Mouse (Mus musculus): ENCODE measurements around the gene Ccdc194.

DNA sequence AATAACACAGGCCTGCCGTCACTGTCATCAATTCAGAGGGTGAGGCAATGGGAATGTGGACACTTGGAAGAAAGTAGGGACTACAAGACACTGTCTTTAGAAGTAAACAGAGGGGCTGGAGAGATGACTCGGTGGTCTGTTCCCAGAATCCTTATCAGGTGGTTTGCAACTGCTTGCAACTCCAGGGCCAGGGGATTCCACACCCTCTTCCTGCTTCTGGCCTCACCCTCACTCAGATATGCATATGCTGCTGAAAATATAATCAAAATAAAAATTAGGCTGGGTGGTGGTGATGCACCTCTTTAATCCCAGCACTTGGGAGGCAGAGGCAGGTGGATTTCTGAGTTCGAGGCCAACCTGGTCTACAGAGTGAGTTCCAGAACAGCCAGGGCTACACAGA, 34.6 kb upstream of the Ccdc194 start:
- TF ChIP-seq POLR2A (IDR thresholded peaks at IDR 0.05; ENCODE audit: insufficient read length, low read depth) (no peak), MYOD1 (IDR thresholded peaks at IDR 0.05; ENCODE audit: control insufficient read depth in 1 of 3, insufficient read length in 2 of 3, low read depth in 2 of 3) (no peak), MAX (IDR thresholded peaks at IDR 0.05; ENCODE audit: low read depth) (no peak), TCF12 (IDR thresholded peaks at IDR 0.05; ENCODE audit: insufficient read depth, poor library complexity, severe bottlenecking) (no peak), MYOG (IDR thresholded peaks at IDR 0.05; ENCODE audit: control insufficient read depth in 1 of 3, insufficient read depth in 1 of 3, insufficient read length in 2 of 3, low read depth in 2 of 3) (no peak), E2F4 (IDR thresholded peaks at IDR 0.05; ENCODE audit: insufficient read depth) (no peak), REST (IDR thresholded peaks at IDR 0.05; ENCODE audit: insufficient read depth, insufficient read length) (no peak), USF1 (IDR thresholded peaks at IDR 0.05; ENCODE audit: low read depth) (no peak), TCF3 (IDR thresholded peaks at IDR 0.05; ENCODE audit: insufficient read length, low read depth) (no peak), CEBPB (IDR thresholded peaks at IDR 0.05; ENCODE audit: insufficient read depth, poor library complexity, severe bottlenecking) (no peak), POLR2AphosphoS2 (IDR thresholded peaks at IDR 0.05; ENCODE audit: insufficient read length, low read depth) (no peak), SRF (IDR thresholded peaks at IDR 0.05; ENCODE audit: control insufficient read depth, insufficient read length, low read depth) (no peak)
